Comparison of ENCODE assay signal across 10 mouse cellular contexts in genomic region chr2:69883990-69884391, GRCm38 (mm10). TPM values are rescaled to one million over a fixed set of nuclear protein-coding genes. Genes with fewer than 3 reads are reported as not detected.
DNase-seq lines count a peak whose midpoint lies in the region; ATAC-seq and TF ChIP-seq lines count a peak whose summit lies in the region.
"Had no signal": no experiment of that assay in that cellular context is flagged by ENCODE, and none has a peak within 500 bp of the region (broad histone marks: within the 10 kb centered on the region; RNA-seq: fewer than 3 reads in every experiment).

No protein-coding gene starts in this region.

- H3K9ac ChIP-seq in liver, embryonic 14.5 days (replicated peaks) = peak overlapping the region; percentile 97
- H3K9ac ChIP-seq: hindbrain, embryonic 14.5 days had no signal

- H3K9me3 ChIP-seq in G1E (replicated peaks) = no peaks in the 10 kb centered on the region
- no peaks in the 10 kb centered on the region for H3K9me3 ChIP-seq in liver, embryonic 14.5 days (ENCODE audit: control insufficient read depth, low read length)

- no peak for DNase-seq in layer of hippocampus, adult 2 months (ENCODE audit: low spot score in 2 of 2)
- DNase-seq in layer of hippocampus, postnatal 10 days (ENCODE audit: low spot score in 2 of 2) = no peak
- peak; percentile 2 for DNase-seq in CD4-positive helper T cell, adult 2 months (ENCODE audit: low read depth, low spot score)
- DNase-seq in G1E (ENCODE audit: low spot score) = no peak
- DNase-seq in liver, embryonic 14.5 days (ENCODE audit: low read depth in 3 of 3, low spot score in 3 of 3) = peak in 1 of 3 experiments; percentile 11
- DNase-seq in left cerebral cortex, adult 18-20 months (ENCODE audit: low spot score in 2 of 2) = no peak
- DNase-seq in gastrocnemius, postnatal 25 days = no peak
- DNase-seq in layer of hippocampus, adult 9-10 months (ENCODE audit: low spot score) = no peak
- DNase-seq: adrenal gland, adult 2 months had no signal

- ATAC-seq in G1E (ENCODE audit: extremely low read depth, insufficient number of reproducible peaks, low FRiP score, poor library complexity, severe bottlenecking) = no peak
- no peak for ATAC-seq in liver, embryonic 14.5 days (ENCODE audit: insufficient read depth)

- H3K27me3 ChIP-seq in G1E (ENCODE audit: insufficient read depth, low read length) = no peaks in the 10 kb centered on the region
- H3K27me3 ChIP-seq in liver, embryonic 14.5 days (ENCODE audit: control insufficient read depth, insufficient read depth, low read length) = no peaks in the 10 kb centered on the region

- peaks cover 22% of the 10 kb centered on the region for H3K36me3 ChIP-seq in G1E (replicated peaks)
- H3K36me3 ChIP-seq in liver, embryonic 14.5 days (replicated peaks; ENCODE audit: control insufficient read depth, insufficient read depth, low read depth) = no peaks in the 10 kb centered on the region; the same call in 1 of the 2 replicates

- TF ChIP-seq CTCF in layer of hippocampus, adult 2 months (conservative IDR thresholded peaks at IDR 0.05) = peak; percentile 65
- TF ChIP-seq CTCF in G1E (IDR thresholded peaks at IDR 0.05; ENCODE audit: low read depth, low read length) = no peak
- TF ChIP-seq CTCF in liver, embryonic 14.5 days (IDR thresholded peaks at IDR 0.05; ENCODE audit: low read depth) = peak; percentile 69

- peaks cover 22% of the 10 kb centered on the region for H3K4me1 ChIP-seq in G1E (ENCODE audit: insufficient read depth, low read depth, low read length)
- peaks cover 8 to 9% of the 10 kb centered on the region in 2 experiments; a peak in 3 of 4 replicates for H3K4me1 ChIP-seq in liver, embryonic 14.5 days (replicated peaks; ENCODE audit: control insufficient read depth in 2 of 2, insufficient read depth in 2 of 2, low read length in 1 of 2)

- no peak overlapping the region for H3K4me3 ChIP-seq in layer of hippocampus, adult 2 months
- H3K4me3 ChIP-seq in G1E (ENCODE audit: low read depth, low read length) = peak overlapping the region; percentile 80
- peak overlapping the region; percentile 43 to 87 for H3K4me3 ChIP-seq in liver, embryonic 14.5 days (ENCODE audit: insufficient read depth in 1 of 2, low read depth in 2 of 2, low read length in 2 of 2)

- no peak for TF ChIP-seq EP300 in liver, embryonic 14.5 days (IDR thresholded peaks at IDR 0.05; ENCODE audit: low read depth)

- H3K4me2 ChIP-seq in liver, embryonic 14.5 days (ENCODE audit: low read depth) = peak overlapping the region; percentile 83

- H3K27ac ChIP-seq in layer of hippocampus, adult 2 months = no peak overlapping the region
- peak overlapping the region; percentile 73 for H3K27ac ChIP-seq in liver, embryonic 14.5 days
- H3K27ac ChIP-seq: hindbrain, embryonic 14.5 days had no signal

- 28% methylated on average over 2 of the region's 2 CpGs for WGBS in liver, embryonic 14.5 days (ENCODE audit: insufficient replicate concordance)

RNA-seq across cellular contexts. Expression of gene Mettl5, which starts 1.4 kb away (rescaled TPM):
- 10 to 100 TPM; 14.1 to 15.6 TPM for total RNA-seq in layer of hippocampus, adult 2 months (2021)
- 10 to 100 TPM; 12.2 to 14.0 TPM for total RNA-seq in layer of hippocampus, postnatal 10 days (2021)
- total RNA-seq in G1E (2014; fragmentation: Nextera tagmentation) = 28.1 and 37.2 TPM in 2 replicates
- total RNA-seq in G1E (2017) = 30.8 and 36.9 TPM in 2 replicates
- polyA plus RNA-seq in G1E (2012) = 76.4 and 98.6 TPM in 2 replicates
- 5.7 and 9.4 TPM in 2 replicates for polyA plus RNA-seq in liver, embryonic 14.5 days (2012; rRNA removed)
- 33.2 and 35.4 TPM in 2 replicates for polyA plus RNA-seq in liver, embryonic 14.5 days (2014; fragmentation: Nextera tagmentation; extraction: Ambion mirVana)
- 10 to 100 TPM; 14.1 to 16.6 TPM for total RNA-seq in left cerebral cortex, adult 18-20 months (2021)
- 10 to 100 TPM; 16.1 to 17.4 TPM for total RNA-seq in gastrocnemius, postnatal 25 days (2021)

RNA-seq across cellular contexts. Expression of gene Ubr3, which starts 13.1 kb away (rescaled TPM):
- 100 to 1,000 TPM; 121 to 128 TPM for total RNA-seq in layer of hippocampus, adult 2 months (2021)
- 100 to 1,000 TPM; 125 to 134 TPM for total RNA-seq in layer of hippocampus, postnatal 10 days (2021)
- total RNA-seq in G1E (2014; fragmentation: Nextera tagmentation) = 78.9 and 104 TPM in 2 replicates
- total RNA-seq in G1E (2017) = 33.7 and 40.5 TPM in 2 replicates
- polyA plus RNA-seq in G1E (2012) = 12.7 and 17.0 TPM in 2 replicates
- 6.4 and 8.0 TPM in 2 replicates for polyA plus RNA-seq in liver, embryonic 14.5 days (2012; rRNA removed)
- 5.8 and 5.9 TPM in 2 replicates for polyA plus RNA-seq in liver, embryonic 14.5 days (2014; fragmentation: Nextera tagmentation; extraction: Ambion mirVana)
- total RNA-seq in left cerebral cortex, adult 18-20 months (2021) = 100 to 1,000 TPM; 118 to 130 TPM
- 100 to 1,000 TPM; 151 to 165 TPM for total RNA-seq in gastrocnemius, postnatal 25 days (2021)

RNA-seq across cellular contexts. Expression of gene Ssb, which starts 22.6 kb away (rescaled TPM):
- total RNA-seq in layer of hippocampus, adult 2 months (2021) = 100 to 1,000 TPM; 125 to 139 TPM
- total RNA-seq in layer of hippocampus, postnatal 10 days (2021) = 100 to 1,000 TPM; 135 to 170 TPM
- total RNA-seq in G1E (2014; fragmentation: Nextera tagmentation) (427 and 594 TPM in 2 replicates), G1E (2017) (492 and 574 TPM in 2 replicates)
- polyA plus RNA-seq in G1E (2012) = 29.4 and 41.7 TPM in 2 replicates
- 26.2 and 76.5 TPM in 2 replicates for polyA plus RNA-seq in liver, embryonic 14.5 days (2012; rRNA removed)
- 161 and 170 TPM in 2 replicates for polyA plus RNA-seq in liver, embryonic 14.5 days (2014; fragmentation: Nextera tagmentation; extraction: Ambion mirVana)
- total RNA-seq in left cerebral cortex, adult 18-20 months (2021) = 100 to 1,000 TPM; 121 to 128 TPM
- total RNA-seq in gastrocnemius, postnatal 25 days (2021) = 10 to 100 TPM; 53.6 to 57.2 TPM
